Mouse (Mus musculus): ENCODE measurements at regions not wholly inside any gene's neighbourhood (a gene's known extent, or its start where the extent isn't known, plus 50 kb on each side); places are given as distances from the start of the nearest gene placed in this dataset.

- TF ChIP-seq CTCF (conservative IDR thresholded peaks at IDR 0.05; ENCODE audit: low read length) (no peak), POU5F1 (IDR thresholded peaks at IDR 0.05; ENCODE audit: borderline replicate concordance, low read length) (no peak), NANOG (IDR thresholded peaks at IDR 0.05; ENCODE audit: borderline replicate concordance, low read length) (no peak)
Observed at GRCm38 (mm10) chr8:64335495-64335894, 129.4 kb upstream of the Tll1 start.
